Mouse (Mus musculus) olfactory bulb, adult 2 months (tissue): ENCODE results near the gene Inka1. TPM values are rescaled to one million over a fixed set of nuclear protein-coding genes. Genes with fewer than 3 reads are reported as not detected.

ENCODE experiments used
- H3K27ac ChIP-seq: fragments of 200-500 bp; 2 replicates; pipeline ENCODE4 v1.5.1; 2012; ENCODE audit warnings: low read depth, low read length; ENCODE audit not compliant: insufficient read depth
- H3K4me1 ChIP-seq: fragments of 200-500 bp; 2 replicates; pipeline ENCODE4 v1.6.1; 2012; ENCODE audit warnings: low read length; ENCODE audit not compliant: control insufficient read depth, insufficient read depth
- H3K4me3 ChIP-seq: fragments of 200-500 bp; 2 replicates; pipeline ENCODE4 v1.5.1; 2012; ENCODE audit warnings: mild to moderate bottlenecking, low read depth, low read length, moderate library complexity; ENCODE audit not compliant: insufficient read depth
- CTCF ChIP-seq: fragments of 200-500 bp; IDR thresholded peaks from 2 replicates; pipeline ENCODE4 v1.5.1; 2012; ENCODE audit warnings: low read depth, mild to moderate bottlenecking, low read length, moderate library complexity; ENCODE audit not compliant: insufficient read depth
- POLR2A ChIP-seq: fragments of 200-500 bp; IDR thresholded peaks from 2 replicates; pipeline ENCODE4 v1.6.1; 2012; ENCODE audit warnings: mild to moderate bottlenecking, low read depth, low read length, moderate library complexity; ENCODE audit not compliant: insufficient read depth
- WGBS: fragments of 180-500 bp; shearing (Covaris S2); methylation state at CpG from one replicate; pipeline ENCODE4 v1.1.7; 2018; 5-methylcytosine and 5-hydroxymethylcytosine counted together
- polyA plus RNA-seq: library from polyadenylated mRNA; stranded (reverse); fragments of >200 nt; gene quantifications from 2 replicates; pipeline ENCODE4 v1.2.4, GENCODE M21; 2012; ENCODE audit warnings: low replicate concordance; ENCODE audit not compliant: missing spikeins, insufficient read depth, insufficient read length

Gene Inka1
- polyA plus RNA-seq, 1 experiment: not detected

- TF ChIP-seq POLR2A (no peak), CTCF (peak; percentile 77)
- Histone ChIP-seq H3K4me1 (peaks cover 35% of the 10 kb centered on the region), H3K27ac (no peak overlapping the region), H3K4me3 (no peak overlapping the region)
- WGBS: 22% methylated on average over 5 of the region's 5 CpGs
These were observed 22.0 kb downstream of the Inka1 start for GRCm38 (mm10) chr9:107963700-107964099.

- WGBS: 95% methylated on average over 9 of the region's 9 CpGs
- H3K4me1 ChIP-seq: peaks cover 35% of the 10 kb centered on the region
- no peak for TF ChIP-seq POLR2A
- H3K27ac ChIP-seq: peak overlapping the region; percentile 40; the same call in 1 of the 2 replicates
- no peak overlapping the region for H3K4me3 ChIP-seq
These were observed 22.8 kb downstream of the Inka1 start for GRCm38 (mm10) chr9:107962916-107963315.

GRCm38 (mm10) chr9:107961881-107962280, 23.8 kb downstream of the Inka1 start:
- H3K27ac ChIP-seq: peak overlapping the region; percentile 82
- WGBS: 18% methylated on average over 5 of the region's 5 CpGs
- peak overlapping the region; percentile 16; the same call in 1 of the 2 replicates for H3K4me3 ChIP-seq
- TF ChIP-seq POLR2A: no peak
- peak; percentile 66 for TF ChIP-seq CTCF
- peaks cover 35% of the 10 kb centered on the region for H3K4me1 ChIP-seq

GRCm38 (mm10) chr9:107961351-107961762, 24.3 kb downstream of the Inka1 start:
- no peak for TF ChIP-seq POLR2A
- TF ChIP-seq CTCF: no peak
- WGBS: 28% methylated on average over 10 of the region's 10 CpGs
- H3K4me1 ChIP-seq: peaks cover 35% of the 10 kb centered on the region
- peak overlapping the region; percentile 16; the same call in 1 of the 2 replicates for H3K4me3 ChIP-seq
- H3K27ac ChIP-seq: peak overlapping the region; percentile 94

- WGBS: 57% methylated on average over 4 of the region's 4 CpGs
- Histone ChIP-seq H3K4me3 (no peak overlapping the region), H3K27ac (peak overlapping the region; percentile 94), H3K4me1 (peaks cover 35% of the 10 kb centered on the region)
- TF ChIP-seq POLR2A: no peak
- no peak for TF ChIP-seq CTCF
These were observed 24.8 kb downstream of the Inka1 start for GRCm38 (mm10) chr9:107960928-107961327.

- H3K4me1 ChIP-seq: peaks cover 35% of the 10 kb centered on the region
- H3K4me3 ChIP-seq: no peak overlapping the region
- no peak for TF ChIP-seq CTCF
- no peak for TF ChIP-seq POLR2A
- H3K27ac ChIP-seq: peak overlapping the region; percentile 94
- 82% methylated on average over 6 of the region's 6 CpGs for WGBS
These were observed 25.8 kb downstream of the Inka1 start for GRCm38 (mm10) chr9:107959896-107960295.

GRCm38 (mm10) chr9:107957141-107957540, 28.5 kb downstream of the Inka1 start:
- Histone ChIP-seq H3K27ac (no peak overlapping the region), H3K4me3 (no peak overlapping the region), H3K4me1 (peaks cover 21% of the 10 kb centered on the region)
- WGBS: 54% methylated on average over 6 of the region's 6 CpGs
- TF ChIP-seq POLR2A (no peak), CTCF (no peak)

GRCm38 (mm10) chr9:107955613-107956289, 29.9 kb downstream of the Inka1 start:
- no peak overlapping the region for H3K4me3 ChIP-seq
- peaks cover 13% of the 10 kb centered on the region for H3K4me1 ChIP-seq
- H3K27ac ChIP-seq: no peak overlapping the region
- TF ChIP-seq POLR2A (no peak), CTCF (no peak)
- 80% methylated on average over 6 of the region's 6 CpGs for WGBS

GRCm38 (mm10) chr9:107950460-107951355, 35.0 kb downstream of the Inka1 start:
- Histone ChIP-seq H3K4me1 (peaks cover 5% of the 10 kb centered on the region), H3K27ac (peak overlapping the region; percentile 77), H3K4me3 (peak overlapping the region; percentile 57)
- 19% methylated on average over 45 of the region's 45 CpGs for WGBS
- peak; percentile 53; the same call in 1 of the 2 replicates for TF ChIP-seq POLR2A
- 0 out of 2 replicates have a peak, but pooled peaks have one; percentile 14 for TF ChIP-seq CTCF
